Mouse (Mus musculus) urinary bladder, postnatal 36 days (tissue): ENCODE data around the gene Ank3.
"Not testable (repeated sequence)": the region's sequence is repeated elsewhere in the genome, so short reads cannot be mapped to it uniquely, and the experiment has no call there.

ENCODE experiments used
- DNase-seq, 2 experiments: peaks; one replicate each; pipeline ENCODE4 v3.0.0; 2022; ENCODE audit warnings: low spot score in 2 of 2, mixed read lengths in 1 of 2

Gene Ank3

GRCm38 (mm10) chr10:69895606-69896005, 497.0 kb downstream of the Ank3 start:
- DNase-seq: peak in 1 of 2 experiments; percentile 36

- no peak for DNase-seq
Observed at GRCm38 (mm10) chr10:69897927-69898326, 499.4 kb downstream of the Ank3 start.

GRCm38 (mm10) chr10:69898821-69899220, 500.2 kb downstream of the Ank3 start:
- no peak for DNase-seq

GRCm38 (mm10) chr10:69899788-69900187, 501.2 kb downstream of the Ank3 start:
- DNase-seq: no peak

GRCm38 (mm10) chr10:69902024-69902423, 503.5 kb downstream of the Ank3 start:
- no peak for DNase-seq

- no peak for DNase-seq
Observed at GRCm38 (mm10) chr10:69904321-69904720, 505.7 kb downstream of the Ank3 start.

GRCm38 (mm10) chr10:69907795-69908764, 509.5 kb downstream of the Ank3 start:
- no peak for DNase-seq

GRCm38 (mm10) chr10:69909856-69910255, 511.3 kb downstream of the Ank3 start:
- no peak for DNase-seq

GRCm38 (mm10) chr10:69910304-69910703, 511.7 kb downstream of the Ank3 start:
- peak in 1 of 2 experiments; percentile 77 for DNase-seq

- DNase-seq: not testable (repeated sequence)
Observed at GRCm38 (mm10) chr10:69910726-69911125, 512.2 kb downstream of the Ank3 start.

GRCm38 (mm10) chr10:69915566-69915965, 517.0 kb downstream of the Ank3 start:
- no peak for DNase-seq

- DNase-seq: no peak
Observed at GRCm38 (mm10) chr10:69916205-69916604, 517.6 kb downstream of the Ank3 start.

GRCm38 (mm10) chr10:69916689-69917435, 518.3 kb downstream of the Ank3 start:
- no peak for DNase-seq

- no peak for DNase-seq
Observed at GRCm38 (mm10) chr10:69917711-69918110, 519.1 kb downstream of the Ank3 start.

GRCm38 (mm10) chr10:69918461-69919151, 520.0 kb downstream of the Ank3 start:
- no peak for DNase-seq

- DNase-seq: no peak
Observed at GRCm38 (mm10) chr10:69919152-69919492, 520.5 kb downstream of the Ank3 start.

GRCm38 (mm10) chr10:69919746-69920145, 521.2 kb downstream of the Ank3 start:
- DNase-seq: no peak

- DNase-seq: no peak
Observed at GRCm38 (mm10) chr10:69922076-69922475, 523.5 kb downstream of the Ank3 start.

GRCm38 (mm10) chr10:69923801-69924200, 525.2 kb downstream of the Ank3 start:
- no peak for DNase-seq

GRCm38 (mm10) chr10:69924321-69924720, 525.7 kb downstream of the Ank3 start:
- DNase-seq: peak in 1 of 2 experiments; percentile 37

- no peak for DNase-seq
Observed at GRCm38 (mm10) chr10:69924845-69925244, 526.3 kb downstream of the Ank3 start.
